Mouse (Mus musculus): Measurements from ENCODE around the gene Rpgr. TPM values are rescaled to one million over a fixed set of nuclear protein-coding genes. Genes with fewer than 3 reads are reported as not detected.
A peak's percentile ranks its signal among the peaks of the same experiment; 100 is the strongest.

Rpgr gene
- polyA plus RNA-seq, 1 experiment from 2014 or later = 31.7 TPM

- Histone ChIP-seq H3K27ac (replicated peaks) (no peak overlapping the region), H3K9me3 (replicated peaks) (no peaks in the 10 kb centered on the region), H3K4me1 (no peaks in the 10 kb centered on the region), H3K36me3 (no peaks in the 10 kb centered on the region), H3K27me3 (ENCODE audit: low read depth, poor library complexity, severe bottlenecking) (no peaks in the 10 kb centered on the region), H3K4me3 (no peak overlapping the region)
- WGBS = 58% methylated on average over 3 of the region's 3 CpGs
- DNase-seq (ENCODE audit: low spot score) = no peak
Observed at GRCm38 (mm10) chrX:10152390-10152789, 64.3 kb downstream of the Rpgr start.

GRCm38 (mm10) chrX:10117065-10117719, 99.5 kb downstream of the Rpgr start, which contains the start of gene Srpx:
TSS of gene Srpx (minus strand) at chrX:10117709.
- 22% methylated on average over 19 of the region's 19 CpGs for WGBS
- no peaks in the 10 kb centered on the region for H3K9me3 ChIP-seq (replicated peaks)

GRCm38 (mm10) chrX:10115780-10116179, 100.9 kb downstream of the Rpgr start:
- Histone ChIP-seq H3K36me3 (no peaks in the 10 kb centered on the region), H3K9me3 (replicated peaks) (no peaks in the 10 kb centered on the region), H3K27me3 (ENCODE audit: low read depth, poor library complexity, severe bottlenecking) (peaks cover 29% of the 10 kb centered on the region), H3K4me1 (peaks cover 4% of the 10 kb centered on the region; the same call in 1 of the 2 replicates), H3K27ac (replicated peaks) (no peak overlapping the region), H3K4me3 (no peak overlapping the region)
- WGBS = 72% methylated on average over 3 of the region's 3 CpGs
- DNase-seq (ENCODE audit: low spot score) = no peak

More at GRCm38 (mm10) chrX:10117065-10117719, 99.5 kb downstream of the Rpgr start, which contains the start of gene Srpx:
- Histone ChIP-seq H3K36me3 (no peaks in the 10 kb centered on the region), H3K27me3 (ENCODE audit: low read depth, poor library complexity, severe bottlenecking) (peaks cover 29% of the 10 kb centered on the region), H3K4me1 (peaks cover 4% of the 10 kb centered on the region; the same call in 1 of the 2 replicates), H3K27ac (replicated peaks) (peak within 1 kb of the TSS; percentile 70), H3K4me3 (peak within 1 kb of the TSS; percentile 49)
- peak; percentile 37 for DNase-seq (ENCODE audit: low spot score)

GRCm38 (mm10) chrX:10110736-10111135, 106.0 kb downstream of the Rpgr start:
- Histone ChIP-seq H3K4me3 (no peak overlapping the region), H3K9me3 (replicated peaks) (no peaks in the 10 kb centered on the region), H3K27me3 (ENCODE audit: low read depth, poor library complexity, severe bottlenecking) (peaks cover 6% of the 10 kb centered on the region; the same call in 1 of the 2 replicates), H3K27ac (replicated peaks) (no peak overlapping the region), H3K4me1 (no peaks in the 10 kb centered on the region), H3K36me3 (no peaks in the 10 kb centered on the region)
- WGBS = 84% methylated on average over 1 of the region's 1 CpGs
- DNase-seq (ENCODE audit: low spot score) = no peak

- H3K27ac ChIP-seq (replicated peaks) = no peak overlapping the region
- DNase-seq (ENCODE audit: low spot score) = no peak
- no peaks in the 10 kb centered on the region for H3K27me3 ChIP-seq (ENCODE audit: low read depth, poor library complexity, severe bottlenecking)
- no peaks in the 10 kb centered on the region for H3K9me3 ChIP-seq (replicated peaks)
- no peak overlapping the region for H3K4me3 ChIP-seq
- WGBS = 76% methylated on average over 4 of the region's 4 CpGs
- no peaks in the 10 kb centered on the region for H3K4me1 ChIP-seq
- H3K36me3 ChIP-seq = no peaks in the 10 kb centered on the region
Observed at GRCm38 (mm10) chrX:10108558-10108957, 108.2 kb downstream of the Rpgr start.

GRCm38 (mm10) chrX:10105475-10105874, 111.2 kb downstream of the Rpgr start:
- Histone ChIP-seq H3K27me3 (ENCODE audit: low read depth, poor library complexity, severe bottlenecking) (no peaks in the 10 kb centered on the region), H3K9me3 (replicated peaks) (no peaks in the 10 kb centered on the region), H3K27ac (replicated peaks) (no peak overlapping the region), H3K36me3 (no peaks in the 10 kb centered on the region), H3K4me3 (no peak overlapping the region), H3K4me1 (no peaks in the 10 kb centered on the region)
- DNase-seq (ENCODE audit: low spot score) = no peak
- WGBS = 75% methylated on average over 5 of the region's 5 CpGs

GRCm38 (mm10) chrX:10102739-10103138, 114.0 kb downstream of the Rpgr start:
- H3K9me3 ChIP-seq (replicated peaks) = no peaks in the 10 kb centered on the region
- H3K36me3 ChIP-seq = no peaks in the 10 kb centered on the region
- H3K27ac ChIP-seq (replicated peaks) = no peak overlapping the region
- H3K4me1 ChIP-seq = no peaks in the 10 kb centered on the region
- no peak overlapping the region for H3K4me3 ChIP-seq
- 88% methylated on average over 1 of the region's 1 CpGs for WGBS
- H3K27me3 ChIP-seq (ENCODE audit: low read depth, poor library complexity, severe bottlenecking) = no peaks in the 10 kb centered on the region
- no peak for DNase-seq (ENCODE audit: low spot score)

- Histone ChIP-seq H3K27ac (replicated peaks) (no peak overlapping the region), H3K36me3 (no peaks in the 10 kb centered on the region), H3K9me3 (replicated peaks) (no peaks in the 10 kb centered on the region), H3K4me3 (no peak overlapping the region), H3K27me3 (ENCODE audit: low read depth, poor library complexity, severe bottlenecking) (no peaks in the 10 kb centered on the region), H3K4me1 (no peaks in the 10 kb centered on the region; the same call in 1 of the 2 replicates)
- WGBS = 82% methylated on average over 3 of the region's 3 CpGs
- no peak for DNase-seq (ENCODE audit: low spot score)
Observed at GRCm38 (mm10) chrX:10095797-10096196, 120.9 kb downstream of the Rpgr start.

- no peaks in the 10 kb centered on the region for H3K4me1 ChIP-seq
- 70% methylated on average over 3 of the region's 3 CpGs for WGBS
- DNase-seq (ENCODE audit: low spot score) = no peak
- H3K4me3 ChIP-seq = no peak overlapping the region
- no peaks in the 10 kb centered on the region for H3K36me3 ChIP-seq
- no peaks in the 10 kb centered on the region for H3K27me3 ChIP-seq (ENCODE audit: low read depth, poor library complexity, severe bottlenecking)
- no peaks in the 10 kb centered on the region for H3K9me3 ChIP-seq (replicated peaks)
- H3K27ac ChIP-seq (replicated peaks) = no peak overlapping the region
Observed at GRCm38 (mm10) chrX:10080385-10080784, 136.3 kb downstream of the Rpgr start.

- H3K36me3 ChIP-seq = no peaks in the 10 kb centered on the region
- H3K4me3 ChIP-seq = no peak overlapping the region
- 45% methylated on average over 1 of the region's 1 CpGs for WGBS
- no peaks in the 10 kb centered on the region for H3K27me3 ChIP-seq (ENCODE audit: low read depth, poor library complexity, severe bottlenecking)
- no peak overlapping the region for H3K27ac ChIP-seq (replicated peaks)
- H3K9me3 ChIP-seq (replicated peaks) = no peaks in the 10 kb centered on the region
- no peak for DNase-seq (ENCODE audit: low spot score)
- no peaks in the 10 kb centered on the region for H3K4me1 ChIP-seq
Observed at GRCm38 (mm10) chrX:10079981-10080380, 136.7 kb downstream of the Rpgr start.

GRCm38 (mm10) chrX:10073966-10074365, 142.8 kb downstream of the Rpgr start:
- no peak overlapping the region for H3K4me3 ChIP-seq
- no peaks in the 10 kb centered on the region for H3K9me3 ChIP-seq (replicated peaks)
- no peaks in the 10 kb centered on the region for H3K36me3 ChIP-seq
- H3K27ac ChIP-seq (replicated peaks) = no peak overlapping the region
- WGBS = 90% methylated on average over 3 of the region's 3 CpGs
- no peaks in the 10 kb centered on the region; the same call in 1 of the 2 replicates for H3K27me3 ChIP-seq (ENCODE audit: low read depth, poor library complexity, severe bottlenecking)
- DNase-seq (ENCODE audit: low spot score) = no peak
- H3K4me1 ChIP-seq = no peaks in the 10 kb centered on the region

- WGBS = 85% methylated on average over 2 of the region's 2 CpGs
- no peak for DNase-seq (ENCODE audit: low spot score)
- Histone ChIP-seq H3K36me3 (no peaks in the 10 kb centered on the region), H3K9me3 (replicated peaks) (no peaks in the 10 kb centered on the region), H3K4me1 (no peaks in the 10 kb centered on the region), H3K4me3 (no peak overlapping the region), H3K27me3 (ENCODE audit: low read depth, poor library complexity, severe bottlenecking) (no peaks in the 10 kb centered on the region; the same call in 1 of the 2 replicates), H3K27ac (replicated peaks) (no peak overlapping the region)
Observed at GRCm38 (mm10) chrX:10071529-10071928, 145.2 kb downstream of the Rpgr start.

GRCm38 (mm10) chrX:10070689-10071088, 146.0 kb downstream of the Rpgr start:
- Histone ChIP-seq H3K9me3 (replicated peaks) (no peaks in the 10 kb centered on the region), H3K27ac (replicated peaks) (no peak overlapping the region), H3K27me3 (ENCODE audit: low read depth, poor library complexity, severe bottlenecking) (no peaks in the 10 kb centered on the region; the same call in 1 of the 2 replicates), H3K4me3 (no peak overlapping the region), H3K36me3 (no peaks in the 10 kb centered on the region), H3K4me1 (no peaks in the 10 kb centered on the region)
- DNase-seq (ENCODE audit: low spot score) = peak; percentile 11
- 25% methylated on average over 6 of the region's 6 CpGs for WGBS
